Mouse (Mus musculus): ENCODE data around the gene Cd79a.

- TF ChIP-seq POLR2A (IDR thresholded peaks at IDR 0.05; ENCODE audit: insufficient read depth, low read length) (no peak), EP300 (IDR thresholded peaks at IDR 0.05; ENCODE audit: insufficient read depth, low read depth, low read length) (peak; percentile 82)
Observed at GRCm38 (mm10) chr7:24850162-24850561, 47.0 kb upstream of the Cd79a start.
